Mouse (Mus musculus) hindlimb bud, embryonic 11.5 days (tissue): ENCODE data around the gene Sirpb1a.
"Not testable (repeated sequence)": the region's sequence is repeated elsewhere in the genome, so short reads cannot be mapped to it uniquely, and the experiment has no call there.

Experiments used
- DNase-seq: peaks from one replicate; pipeline ENCODE4 v3.0.0-alpha.2; 2012; ENCODE audit warnings: low read depth, low spot score; ENCODE audit errors: extremely low spot score

The Sirpb1a gene

GRCm38 (mm10) chr3:15426447-15426846 lies at the start of gene Sirpb1a:
Gene Sirpb1a, minus strand, starts transcription at chr3:15426520.
- DNase-seq: not testable (repeated sequence)

DNA sequence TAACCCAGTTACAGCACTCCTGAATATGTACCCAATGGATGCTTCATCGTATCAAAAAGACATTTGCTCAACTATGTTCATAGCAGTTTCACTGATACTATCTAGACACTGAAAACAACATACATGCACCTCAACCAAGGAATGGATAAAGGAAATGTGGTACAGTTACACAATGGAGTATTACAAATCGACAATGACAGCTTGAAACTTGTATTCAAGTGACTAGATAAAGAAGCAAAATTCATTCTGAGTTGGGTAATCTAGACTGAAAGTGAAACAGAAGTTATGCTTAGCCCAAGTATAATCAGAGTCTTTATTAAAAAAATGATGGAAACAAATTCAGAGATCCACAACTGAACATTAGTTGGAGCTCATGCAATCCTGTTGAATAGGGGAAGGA lies 48.5 kb upstream of the Sirpb1a start:
- DNase-seq: not testable (repeated sequence)

DNA sequence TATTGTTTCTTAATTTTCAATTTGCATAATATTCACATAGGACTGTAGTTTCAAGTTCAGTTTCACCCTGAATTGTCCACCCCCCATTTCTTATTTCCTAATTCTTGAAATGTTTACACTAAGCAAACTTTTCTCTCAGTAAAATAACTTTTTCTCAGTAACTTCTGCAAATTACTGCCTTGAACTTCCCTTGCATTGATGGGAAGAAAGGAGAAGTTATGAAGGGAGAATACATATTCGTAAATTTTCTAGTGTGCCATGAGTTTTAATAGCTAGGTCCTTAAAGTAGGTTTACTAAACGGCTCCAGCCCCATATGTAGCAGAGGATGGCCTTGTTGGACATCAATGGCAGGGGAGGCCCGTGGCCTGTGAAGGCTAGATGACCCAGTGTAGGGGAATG lies 43.8 kb upstream of the Sirpb1a start:
- not testable (repeated sequence) for DNase-seq

DNA sequence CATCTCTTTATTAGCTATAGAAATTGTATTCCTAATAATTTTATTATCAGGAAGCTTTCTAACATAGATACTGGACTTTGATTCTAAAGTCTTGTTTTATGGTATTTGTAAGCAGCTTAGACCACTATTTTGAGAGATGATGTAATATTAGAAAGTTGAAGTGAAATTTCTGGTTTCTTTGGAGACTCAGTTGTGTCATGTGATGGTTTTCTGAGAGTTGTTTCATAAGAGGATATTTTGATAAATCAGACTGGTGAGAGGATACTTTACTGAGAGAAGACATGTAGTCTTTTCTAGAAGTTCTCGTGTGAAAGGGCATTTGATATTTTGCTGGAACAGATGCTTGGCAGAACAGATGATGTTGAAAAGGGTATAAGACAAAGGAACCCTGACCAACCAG lies 17.6 kb upstream of the Sirpb1a start:
- not testable (repeated sequence) for DNase-seq

GRCm38 (mm10) chr3:15439844-15440243 lies 13.5 kb upstream of the Sirpb1a start:
- not testable (repeated sequence) for DNase-seq

DNA sequence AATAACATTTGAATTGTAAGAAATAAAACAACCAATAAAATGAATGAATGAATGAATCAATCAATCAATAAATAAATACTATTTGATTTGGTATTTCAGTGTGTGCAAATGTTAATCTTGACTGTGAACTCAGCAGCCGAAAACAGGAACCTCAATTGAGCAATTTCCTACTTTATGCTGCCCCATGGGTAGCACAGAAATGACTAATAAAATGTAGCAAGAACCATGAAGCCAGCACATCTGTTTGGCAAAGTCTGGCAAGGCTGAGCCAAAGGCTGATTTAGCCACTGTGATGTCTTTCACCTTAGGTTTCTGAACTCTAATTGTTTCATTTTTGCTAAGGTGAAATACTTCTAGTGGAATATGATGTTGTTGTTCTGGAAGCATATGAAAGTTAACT lies 1.6 kb upstream of the Sirpb1a start:
- no peak for DNase-seq

DNA sequence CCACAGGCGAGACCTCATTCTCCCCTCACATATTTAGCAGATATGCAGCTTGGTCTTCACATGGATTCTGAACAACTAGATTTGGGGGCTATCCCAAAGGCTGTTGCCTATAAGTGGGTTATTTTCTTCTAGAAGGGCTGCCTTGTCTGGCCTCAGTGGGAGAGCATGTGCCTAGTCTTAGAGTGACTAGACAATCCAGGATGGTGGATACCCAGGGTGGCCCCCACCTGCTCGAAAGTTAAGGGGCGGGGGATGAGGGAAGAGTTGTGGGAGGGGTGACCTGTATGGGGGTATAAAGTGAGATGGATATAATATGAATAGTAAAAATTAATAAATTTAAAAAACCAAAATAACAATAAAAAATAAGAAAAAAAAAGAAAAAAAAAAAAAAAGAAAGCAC lies 70.6 kb downstream of the Sirpb1a start:
- DNase-seq: not testable (repeated sequence)

DNA sequence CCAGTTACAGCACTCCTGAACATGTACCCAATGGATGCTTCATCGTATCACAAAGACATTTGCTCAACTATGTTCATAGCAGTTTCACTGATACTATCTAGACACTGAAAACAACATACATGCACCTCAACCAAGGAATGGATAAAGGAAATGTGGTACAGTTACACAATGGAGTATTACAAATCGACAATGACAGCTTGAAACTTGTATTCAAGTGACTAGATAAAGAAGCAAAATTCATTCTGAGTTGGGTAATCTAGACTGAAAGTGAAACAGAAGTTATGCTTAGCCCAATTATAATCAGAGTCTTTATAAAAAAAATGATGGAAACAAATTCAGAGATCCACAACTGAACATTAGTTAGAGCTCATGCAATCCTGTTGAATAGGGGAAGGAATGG lies 76.0 kb downstream of the Sirpb1a start:
- DNase-seq: not testable (repeated sequence)

- DNase-seq: not testable (repeated sequence)
Observed at GRCm38 (mm10) chr3:15345606-15346005, 80.7 kb downstream of the Sirpb1a start.

GRCm38 (mm10) chr3:15340287-15340686 lies 86.0 kb downstream of the Sirpb1a start:
- DNase-seq: no peak

GRCm38 (mm10) chr3:15334182-15334581 lies 92.1 kb downstream of the Sirpb1a start:
- DNase-seq: no peak

GRCm38 (mm10) chr3:15332063-15332462 lies 94.3 kb downstream of the Sirpb1a start, which contains the start of gene Gm9733:
Gene Gm9733, minus strand, starts transcription at chr3:15332302.
- no peak for DNase-seq

DNA sequence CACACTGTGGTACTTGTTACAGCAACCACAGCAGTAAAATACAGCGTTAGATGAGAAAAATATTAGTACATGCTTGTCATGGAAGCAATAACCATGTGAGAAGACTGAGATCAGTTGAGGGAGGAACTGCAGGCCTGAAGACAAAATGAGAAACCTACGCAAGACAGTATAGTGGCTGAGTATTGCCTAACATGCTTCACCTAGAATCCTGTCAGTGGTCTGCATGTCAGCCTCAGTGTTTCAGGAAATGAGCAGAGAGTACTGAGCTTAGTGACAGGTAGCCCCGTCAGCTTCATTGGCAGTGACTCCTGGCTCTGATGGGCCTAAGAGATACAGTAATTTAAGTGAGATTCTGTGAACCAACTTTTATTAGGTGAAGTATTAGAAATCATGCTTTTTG lies 94.8 kb downstream of the Sirpb1a start:
- no peak for DNase-seq

GRCm38 (mm10) chr3:15329549-15329948 lies 96.8 kb downstream of the Sirpb1a start:
- no peak for DNase-seq
